Mouse (Mus musculus) MEL (cell line): Measurements from ENCODE around the gene Mical3. TPM values are rescaled to one million over a fixed set of nuclear protein-coding genes. Genes with fewer than 3 reads are reported as not detected.
A peak's percentile ranks its signal among the peaks of the same experiment; 100 is the strongest.

ENCODE experiments used
- DNase-seq: peaks from one replicate; pipeline ENCODE4 v3.0.0; 2011; ENCODE audit warnings: low read depth, low spot score
- H3K27ac ChIP-seq: 2 replicates; pipeline ENCODE4 v1.5.1; 2012; ENCODE audit warnings: low read depth, mild to moderate bottlenecking, control low read depth, low read length, moderate library complexity; ENCODE audit not compliant: control insufficient read depth
- H3K27me3 ChIP-seq, 2 experiments: fragments of 150-350 bp in 1 of 2; sonication (generic) in 1 of 2; 2 replicates each; pipeline ENCODE4 v1.6.1; 2012; ENCODE audit warnings: low read length in 2 of 2, mild to moderate bottlenecking in 2 of 2, improper control_type of control experiment in 1 of 2, moderate library complexity in 1 of 2; ENCODE audit not compliant: insufficient read depth in 2 of 2, control insufficient read depth in 1 of 2
- H3K36me3 ChIP-seq, 2 experiments: 2 replicates each; pipeline ENCODE4 v1.6.1; 2012 to 2014; ENCODE audit warnings: low read length in 2 of 2, improper control_type of control experiment in 1 of 2, inconsistent platforms in 1 of 2, mild to moderate bottlenecking in 1 of 2; ENCODE audit not compliant: insufficient read depth in 2 of 2, control insufficient read depth in 1 of 2
- H3K4me1 ChIP-seq, 2 experiments: fragments of 150-350 bp in 1 of 2; sonication (generic) in 1 of 2; 2 replicates each; pipeline ENCODE4 v1.6.1; 2012; ENCODE audit warnings: low read length in 2 of 2, improper control_type of control experiment in 1 of 2, mild to moderate bottlenecking in 1 of 2; ENCODE audit not compliant: insufficient read depth in 2 of 2, control insufficient read depth in 1 of 2
- H3K4me3 ChIP-seq, 2 experiments: fragments of 150-350 bp in 1 of 2; sonication (generic) in 1 of 2; 2 replicates each; pipeline ENCODE4 v1.5.1; 2012; ENCODE audit warnings: low read depth in 2 of 2, low read length in 2 of 2, mild to moderate bottlenecking in 2 of 2, moderate library complexity in 2 of 2, control low read depth in 1 of 2, improper control_type of control experiment in 1 of 2; ENCODE audit not compliant: control insufficient read depth in 1 of 2, insufficient read depth in 1 of 2
- H3K79me2 ChIP-seq: 2 replicates; pipeline ENCODE4 v1.6.1; 2012; ENCODE audit warnings: mild to moderate bottlenecking, low read length, moderate library complexity; ENCODE audit not compliant: control insufficient read depth, poor library complexity, insufficient read depth
- H3K9ac ChIP-seq: 2 replicates; pipeline ENCODE4 v1.6.1; 2012; ENCODE audit warnings: low read depth, mild to moderate bottlenecking, control low read depth, low read length, moderate library complexity; ENCODE audit not compliant: control insufficient read depth, poor library complexity, severe bottlenecking
- H3K9me3 ChIP-seq: fragments of 150-350 bp; sonication (generic); replicated peaks from 2 replicates; pipeline ENCODE4 v1.6.1; 2012; ENCODE audit warnings: mild to moderate bottlenecking, low read length, improper control_type of control experiment, moderate library complexity; ENCODE audit not compliant: insufficient read depth
- BHLHE40 ChIP-seq: IDR thresholded peaks from 2 replicates; pipeline ENCODE4 v1.6.1; 2012; ENCODE audit warnings: low read depth, mild to moderate bottlenecking, inconsistent platforms, low read length, improper control_type of control experiment, borderline replicate concordance
- CHD2 ChIP-seq: IDR thresholded peaks from 2 replicates; pipeline ENCODE4 v1.6.1; 2011; ENCODE audit warnings: low read length, improper control_type of control experiment
- EP300 ChIP-seq, 2 experiments: IDR thresholded peaks; 2 replicates each; pipeline ENCODE4 v1.6.1; 2011; ENCODE audit warnings: improper control_type of control experiment in 2 of 2, low read length in 2 of 2, low read depth in 1 of 2, mild to moderate bottlenecking in 1 of 2
- ETS1 ChIP-seq: IDR thresholded peaks from 2 replicates; pipeline ENCODE4 v1.6.1; 2012; ENCODE audit warnings: low read depth, mild to moderate bottlenecking, inconsistent platforms, low read length, improper control_type of control experiment, moderate library complexity
- GATA1 ChIP-seq: IDR thresholded peaks from 2 replicates; pipeline ENCODE4 v1.6.1; 2011; ENCODE audit warnings: low read depth, low read length, improper control_type of control experiment
- MAX ChIP-seq: IDR thresholded peaks from 2 replicates; pipeline ENCODE4 v1.6.1; 2011; ENCODE audit warnings: low read length, improper control_type of control experiment
- MAZ ChIP-seq: IDR thresholded peaks from 2 replicates; pipeline ENCODE4 v1.6.1; 2012; ENCODE audit warnings: low read depth, mild to moderate bottlenecking, inconsistent platforms, low read length, improper control_type of control experiment
- POLR2A ChIP-seq, 2 experiments: IDR thresholded peaks; 2 replicates each; pipeline ENCODE4 v1.6.1; 2011 to 2012; ENCODE audit warnings: low read length in 2 of 2, mild to moderate bottlenecking in 2 of 2, control low read depth in 1 of 2, improper control_type of control experiment in 1 of 2, low read depth in 1 of 2, moderate library complexity in 1 of 2; ENCODE audit not compliant: control insufficient read depth in 1 of 2, insufficient read depth in 1 of 2, poor library complexity in 1 of 2
- POLR2AphosphoS2 ChIP-seq: IDR thresholded peaks from 2 replicates; pipeline ENCODE4 v1.6.1; 2011; ENCODE audit warnings: low read length, improper control_type of control experiment
- TAL1 ChIP-seq: IDR thresholded peaks from 2 replicates; pipeline ENCODE4 v1.6.1; 2012; ENCODE audit warnings: mild to moderate bottlenecking, inconsistent platforms, low read length, moderate library complexity, mixed read lengths
- TBP ChIP-seq: IDR thresholded peaks from 2 replicates; pipeline ENCODE4 v1.8.0; 2011; ENCODE audit warnings: low read depth, low read length, improper control_type of control experiment
- TCF12 ChIP-seq: IDR thresholded peaks from 2 replicates; pipeline ENCODE4 v1.6.1; 2014; ENCODE audit warnings: low read depth, mild to moderate bottlenecking, inconsistent platforms, low read length, improper control_type of control experiment, moderate library complexity
- USF2 ChIP-seq, 2 experiments: IDR thresholded peaks; 2 replicates each; pipeline ENCODE4 v1.6.1; 2011 to 2012; ENCODE audit warnings: improper control_type of control experiment in 2 of 2, low read length in 2 of 2, borderline replicate concordance in 1 of 2, inconsistent platforms in 1 of 2, low read depth in 1 of 2, mild to moderate bottlenecking in 1 of 2; ENCODE audit not compliant: insufficient read depth in 1 of 2
- ZNF384 ChIP-seq: IDR thresholded peaks from 2 replicates; pipeline ENCODE4 v1.6.1; 2012; ENCODE audit warnings: low read depth, mild to moderate bottlenecking, inconsistent platforms, low read length, improper control_type of control experiment
- polyA plus RNA-seq, 2 experiments: library from polyadenylated mRNA; stranded (reverse) in 1 of 2; unstranded in 1 of 2; fragments of >175 nt in 1 of 2; fragments of >200 nt in 1 of 2; gene quantifications; 2 replicates each; pipeline versions ENCODE4 v1.2.1 to v1.2.4; 2012; ENCODE audit warnings: low replicate concordance in 2 of 2, low read depth in 1 of 2; ENCODE audit not compliant: insufficient read length in 2 of 2, insufficient read depth in 1 of 2, missing spikeins in 1 of 2
- total RNA-seq: library from RNA; depleted of rRNA; stranded (reverse); fragments of 300-350 nt; gene quantifications from 2 replicates; pipeline ENCODE4 v1.2.3, GENCODE M21; 2012

Mical3 gene
- total and polyA plus RNA-seq, 3 experiments = 19.8 to 125 (median 31.4) TPM

- Histone ChIP-seq H3K27ac (no peak overlapping the region), H3K9ac (no peak overlapping the region), H3K4me3 (no peak overlapping the region), H3K4me1 (peaks cover 18 to 21% of the 10 kb centered on the region in 2 experiments), H3K79me2 (no peaks in the 10 kb centered on the region), H3K9me3 (no peaks in the 10 kb centered on the region), H3K36me3 (peaks cover 0 to 8% of the 10 kb centered on the region in 2 experiments; a peak in 2 of 4 replicates), H3K27me3 (no peaks in the 10 kb centered on the region)
- DNase-seq = peak; percentile 26
- peak; percentile 57 for TF ChIP-seq TCF12
- TF ChIP-seq ETS1 = peak; percentile 41; the same call in 1 of the 2 replicates
- TF ChIP-seq TAL1 = peak; percentile 23; the same call in 1 of the 2 replicates
- no peak for TF ChIP-seq POLR2A (IDR thresholded peaks at IDR 0.05; ENCODE audit: control insufficient read depth in 1 of 2, insufficient read depth in 1 of 2, low read depth in 1 of 2, low read length in 2 of 2, poor library complexity in 1 of 2)
- no peak for TF ChIP-seq MAX
- TF ChIP-seq ZNF384 = no peak
- 0 out of 2 replicates have a peak, but pooled peaks have one; percentile 30 for TF ChIP-seq MAZ
- peak; percentile 19 to 40; a peak in 1 of 4 replicates for TF ChIP-seq EP300 (IDR thresholded peaks at IDR 0.05; ENCODE audit: low read depth in 1 of 2, low read length in 2 of 2)
Measured at GRCm38 (mm10) chr6:120930450-120931306, 200.1 kb downstream of the Mical3 start.

DNA sequence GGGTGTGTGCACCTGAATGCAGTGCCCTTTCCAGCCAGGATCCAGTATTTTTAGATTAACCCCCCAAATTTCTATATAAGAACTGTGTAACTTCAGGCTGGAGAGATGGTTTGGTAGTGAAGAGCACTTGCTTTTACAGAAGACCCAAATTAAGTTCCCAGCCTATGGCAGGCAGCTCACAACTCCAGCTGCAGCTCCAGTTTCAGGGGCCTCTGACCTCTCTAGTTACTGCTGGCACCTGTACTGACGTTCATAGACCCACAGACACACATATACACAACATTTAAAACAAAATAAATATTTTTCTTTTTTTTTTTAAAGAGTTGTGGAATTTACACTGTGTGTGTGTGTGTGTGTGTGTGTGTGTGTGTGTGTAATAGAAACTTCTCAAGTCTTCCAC, 201.4 kb downstream of the Mical3 start:
- no peak for TF ChIP-seq CHD2
- TF ChIP-seq TBP = no peak
- no peak for TF ChIP-seq POLR2AphosphoS2
- no peak for TF ChIP-seq USF2 (IDR thresholded peaks at IDR 0.05; ENCODE audit: borderline replicate concordance in 1 of 2, insufficient read depth in 1 of 2, low read depth in 1 of 2, low read length in 2 of 2)
- no peak for TF ChIP-seq BHLHE40
- no peak for TF ChIP-seq GATA1
- TF ChIP-seq, all 39 proteins: peak for 0

More for the DNA sequence above, 201.4 kb downstream of the Mical3 start:
- Histone ChIP-seq H3K9ac (no peak overlapping the region), H3K9me3 (no peaks in the 10 kb centered on the region), H3K27ac (no peak overlapping the region), H3K79me2 (no peaks in the 10 kb centered on the region), H3K4me1 (peaks cover 18 to 21% of the 10 kb centered on the region in 2 experiments), H3K36me3 (peaks cover 0 to 8% of the 10 kb centered on the region in 2 experiments; a peak in 2 of 4 replicates), H3K27me3 (no peaks in the 10 kb centered on the region), H3K4me3 (no peak overlapping the region)
- no peak for DNase-seq
